Mouse (Mus musculus): ENCODE measurements around the gene Pgam5. TPM values are rescaled to one million over a fixed set of nuclear protein-coding genes. Genes with fewer than 3 reads are reported as not detected.

Gene Pgam5
- 51.4 and 54.7 TPM in 2 replicates for polyA plus RNA-seq (2015; fragmentation: Nextera tagmentation; extraction: Ambion mirVana)

DNA sequence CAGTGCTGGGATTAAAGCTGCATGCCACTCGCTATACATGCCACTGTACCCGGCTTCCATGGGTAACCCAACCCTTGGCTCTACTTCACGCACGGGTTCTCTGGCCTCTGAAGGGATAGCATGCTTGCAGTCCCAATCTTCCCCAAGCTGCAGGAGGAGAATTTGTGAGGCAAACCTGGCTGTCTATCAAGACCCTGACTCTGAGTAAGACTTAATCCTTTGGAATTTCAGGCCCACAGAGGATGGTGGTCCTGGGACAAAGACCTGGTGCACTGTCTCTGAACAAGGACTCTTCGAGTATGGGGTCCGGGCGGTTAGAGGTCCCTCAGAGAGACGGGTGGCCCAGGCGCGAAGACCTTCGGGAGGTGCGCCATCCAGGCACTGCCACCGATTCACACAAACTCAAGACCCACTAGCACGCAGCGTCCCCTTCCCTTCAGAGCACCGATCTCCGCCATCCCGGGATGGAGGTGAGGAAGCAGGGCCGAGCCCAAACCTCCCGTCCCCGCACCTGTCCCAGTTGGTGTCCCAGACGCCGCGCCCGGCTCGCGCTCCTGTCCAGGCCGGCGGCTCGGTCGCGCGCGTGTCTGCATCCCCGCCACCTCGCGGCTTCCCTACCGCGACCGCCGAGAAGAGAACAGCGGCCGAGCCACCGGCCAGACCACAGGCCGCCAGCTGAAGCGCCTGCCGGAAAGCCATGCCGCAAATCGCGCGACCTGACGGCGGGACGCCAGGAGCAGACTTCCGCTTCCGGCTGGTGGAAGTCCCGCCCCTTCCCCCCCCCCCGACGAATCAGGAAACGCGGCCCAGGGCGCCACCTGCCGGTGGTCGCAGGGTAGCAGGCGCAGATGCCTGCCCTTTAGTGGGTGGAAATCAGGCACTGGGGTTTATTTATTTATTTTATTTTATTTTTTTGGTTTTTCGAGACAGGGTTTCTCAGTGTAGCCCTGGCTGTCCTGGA is at the start of gene Pgam5:
TSS of gene Pgam5 (minus strand) at position 773 of the 961 bp plus-strand sequence.
- H3K27ac ChIP-seq (ENCODE audit: low read length), result peak within 1 kb of the TSS; percentile 45; the same call in 1 of the 2 replicates
- H3K4me3 ChIP-seq (ENCODE audit: low read length), result peak within 1 kb of the TSS; percentile 85
- peak within 1 kb of the TSS; percentile 87 for H3K9ac ChIP-seq (ENCODE audit: low read depth, low read length)
- H3K4me1 ChIP-seq (ENCODE audit: control insufficient read depth, insufficient read depth, low read length), result peaks cover 5% of the 10 kb centered on the region
- H3K9me3 ChIP-seq (ENCODE audit: control insufficient read depth, low read length), result no peaks in the 10 kb centered on the region
- H3K36me3 ChIP-seq (ENCODE audit: control insufficient read depth, insufficient read depth, low read length), result peaks cover 10% of the 10 kb centered on the region
- ATAC-seq, result peak; percentile 90
- peak within 1 kb of the TSS; percentile 83 for H3K4me2 ChIP-seq (ENCODE audit: low read depth, low read length)
- under 1% methylated on average over 65 of the region's 66 CpGs for WGBS
- H3K27me3 ChIP-seq (replicated peaks; ENCODE audit: control insufficient read depth, insufficient read depth, low read length), result no peaks in the 10 kb centered on the region

DNA sequence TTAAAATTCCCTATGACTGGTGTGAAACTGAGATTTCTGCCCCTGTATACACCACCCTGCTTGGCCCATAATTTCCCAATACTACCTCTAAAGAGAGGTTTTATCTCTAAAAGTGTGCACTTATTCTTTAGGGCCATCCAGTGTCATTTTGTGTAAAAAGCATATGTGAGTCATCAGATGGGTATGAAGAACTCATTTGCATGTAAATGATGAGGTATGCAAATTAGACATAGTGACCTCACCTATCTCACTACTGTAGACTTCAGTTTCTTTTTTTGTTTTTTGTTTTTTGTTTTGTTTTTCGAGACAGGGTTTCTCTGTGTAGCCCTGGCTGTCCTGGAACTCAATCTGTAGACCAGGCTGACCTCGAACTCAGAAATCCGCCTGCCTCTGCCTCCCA is 43.4 kb upstream of the Pgam5 start:
- no peaks in the 10 kb centered on the region for H3K9me3 ChIP-seq (ENCODE audit: control insufficient read depth, low read length)
- WGBS, result 95% methylated on average over 3 of the region's 3 CpGs

DNA sequence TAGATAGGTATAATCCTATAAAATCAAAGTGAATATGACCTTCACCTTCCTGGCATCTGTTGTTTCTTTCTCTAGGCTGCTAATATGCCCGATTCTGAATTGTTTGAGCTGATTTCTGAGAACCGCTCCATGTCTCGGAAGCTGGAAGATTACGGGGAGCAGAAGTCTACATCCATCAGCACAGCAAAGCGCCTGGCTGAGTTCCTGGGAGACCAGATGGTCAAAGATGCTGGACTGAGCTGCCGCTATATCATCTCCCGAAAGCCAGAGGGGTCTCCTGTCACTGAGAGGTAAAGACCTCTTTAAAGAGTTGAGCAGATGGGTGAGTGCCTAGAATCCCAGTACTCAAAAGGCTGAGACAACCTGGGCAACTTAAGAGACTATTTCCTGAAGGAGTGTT is 39.1 kb upstream of the Pgam5 start:
- no peaks in the 10 kb centered on the region for H3K9me3 ChIP-seq (ENCODE audit: control insufficient read depth, low read length)
- WGBS, result 91% methylated on average over 7 of the region's 7 CpGs
- H3K27me3 ChIP-seq (replicated peaks; ENCODE audit: control insufficient read depth, insufficient read depth, low read length), result no peaks in the 10 kb centered on the region
- no peak overlapping the region for H3K9ac ChIP-seq (ENCODE audit: low read depth, low read length)
- ATAC-seq, result no peak
- H3K27ac ChIP-seq (ENCODE audit: low read length), result no peak overlapping the region
- H3K4me2 ChIP-seq (ENCODE audit: low read depth, low read length), result no peak overlapping the region
- no peaks in the 10 kb centered on the region for H3K36me3 ChIP-seq (ENCODE audit: control insufficient read depth, insufficient read depth, low read length)
- H3K4me1 ChIP-seq (ENCODE audit: control insufficient read depth, insufficient read depth, low read length), result no peaks in the 10 kb centered on the region
- no peak overlapping the region for H3K4me3 ChIP-seq (ENCODE audit: low read length)

More for the DNA sequence above, 43.4 kb upstream of the Pgam5 start:
- H3K27ac ChIP-seq (ENCODE audit: low read length), result no peak overlapping the region
- no peak overlapping the region for H3K4me2 ChIP-seq (ENCODE audit: low read depth, low read length)
- no peaks in the 10 kb centered on the region for H3K36me3 ChIP-seq (ENCODE audit: control insufficient read depth, insufficient read depth, low read length)
- no peak overlapping the region for H3K4me3 ChIP-seq (ENCODE audit: low read length)
- ATAC-seq, result no peak
- no peaks in the 10 kb centered on the region for H3K27me3 ChIP-seq (replicated peaks; ENCODE audit: control insufficient read depth, insufficient read depth, low read length)
- no peaks in the 10 kb centered on the region for H3K4me1 ChIP-seq (ENCODE audit: control insufficient read depth, insufficient read depth, low read length)
- H3K9ac ChIP-seq (ENCODE audit: low read depth, low read length), result no peak overlapping the region

DNA sequence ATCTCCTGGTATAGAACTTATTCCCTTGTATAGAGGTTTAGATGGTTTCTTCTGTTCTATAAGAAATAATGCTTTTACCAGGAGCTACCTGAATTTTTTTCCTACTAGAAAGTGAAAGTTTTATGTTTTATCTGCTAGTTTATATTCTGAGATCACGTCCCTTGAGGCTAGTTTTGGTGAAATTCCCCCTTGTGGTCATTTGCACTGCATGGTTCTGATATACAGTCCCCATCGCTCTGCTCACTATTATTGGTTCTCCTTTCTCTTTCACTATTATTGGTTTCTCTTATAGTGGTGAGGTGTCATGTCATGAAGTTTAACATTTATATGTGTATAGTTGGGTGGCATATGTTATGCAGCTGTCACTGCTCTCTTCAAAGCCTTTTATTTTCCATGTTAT is 30.9 kb upstream of the Pgam5 start:
- Histone ChIP-seq H3K4me2 (ENCODE audit: low read depth, low read length) (no peak overlapping the region), H3K4me3 (ENCODE audit: low read length) (no peak overlapping the region), H3K27me3 (replicated peaks; ENCODE audit: control insufficient read depth, insufficient read depth, low read length) (no peaks in the 10 kb centered on the region), H3K9ac (ENCODE audit: low read depth, low read length) (no peak overlapping the region), H3K9me3 (ENCODE audit: control insufficient read depth, low read length) (no peaks in the 10 kb centered on the region), H3K27ac (ENCODE audit: low read length) (no peak overlapping the region), H3K4me1 (ENCODE audit: control insufficient read depth, insufficient read depth, low read length) (no peaks in the 10 kb centered on the region), H3K36me3 (ENCODE audit: control insufficient read depth, insufficient read depth, low read length) (peaks cover 6% of the 10 kb centered on the region)
- no peak for ATAC-seq
- 86% methylated on average over 2 of the region's 2 CpGs for WGBS

DNA sequence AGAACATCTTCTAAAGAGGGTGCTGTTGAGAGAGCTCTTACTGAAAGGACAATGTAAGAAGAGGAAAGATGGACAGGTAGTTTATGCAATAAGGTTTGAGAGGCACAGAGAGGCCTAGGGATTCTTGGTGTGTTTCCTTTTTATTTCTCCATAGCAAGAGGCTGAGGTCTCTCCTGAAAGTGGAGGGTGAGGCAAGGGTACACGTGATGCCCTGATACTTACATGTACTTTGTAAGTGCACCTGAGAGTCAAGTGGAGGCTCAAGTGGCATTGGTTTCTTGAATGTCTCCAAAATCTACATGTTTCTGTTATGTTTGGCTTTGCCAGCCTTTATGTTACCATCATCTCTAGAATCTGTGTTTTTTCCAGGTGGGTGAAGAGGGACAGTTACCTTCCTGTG is 26.9 kb upstream of the Pgam5 start:
- ATAC-seq, result no peak
- Histone ChIP-seq H3K9ac (ENCODE audit: low read depth, low read length) (no peak overlapping the region), H3K9me3 (ENCODE audit: control insufficient read depth, low read length) (no peaks in the 10 kb centered on the region), H3K36me3 (ENCODE audit: control insufficient read depth, insufficient read depth, low read length) (peaks cover 6% of the 10 kb centered on the region), H3K4me2 (ENCODE audit: low read depth, low read length) (no peak overlapping the region), H3K4me3 (ENCODE audit: low read length) (no peak overlapping the region), H3K27me3 (replicated peaks; ENCODE audit: control insufficient read depth, insufficient read depth, low read length) (no peaks in the 10 kb centered on the region), H3K27ac (ENCODE audit: low read length) (no peak overlapping the region), H3K4me1 (ENCODE audit: control insufficient read depth, insufficient read depth, low read length) (no peaks in the 10 kb centered on the region)
- 92% methylated on average over 1 of the region's 1 CpGs for WGBS

DNA sequence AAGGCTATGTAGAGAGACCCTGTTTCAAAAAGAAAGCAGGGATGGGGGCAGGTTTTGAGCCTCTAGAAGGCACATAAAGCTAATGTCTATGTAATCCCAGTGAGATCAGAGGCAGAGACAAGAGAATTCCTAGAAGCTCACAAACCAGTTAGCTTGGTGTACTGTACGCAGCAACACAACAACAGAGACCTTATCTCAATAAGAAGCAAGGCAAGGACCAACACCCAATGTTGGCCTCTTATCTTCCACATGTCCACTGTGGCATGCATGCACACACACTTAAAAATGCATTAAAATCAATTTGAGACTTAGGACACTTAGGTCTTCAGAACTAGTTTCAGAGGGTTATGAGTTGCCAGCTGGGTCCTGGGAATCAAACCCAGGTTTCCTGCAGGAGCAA is 21.9 kb upstream of the Pgam5 start:
- 100% methylated on average over 1 of the region's 1 CpGs for WGBS
- Histone ChIP-seq H3K4me1 (ENCODE audit: control insufficient read depth, insufficient read depth, low read length) (peaks cover 3% of the 10 kb centered on the region), H3K27ac (ENCODE audit: low read length) (no peak overlapping the region), H3K27me3 (replicated peaks; ENCODE audit: control insufficient read depth, insufficient read depth, low read length) (no peaks in the 10 kb centered on the region), H3K9me3 (ENCODE audit: control insufficient read depth, low read length) (no peaks in the 10 kb centered on the region), H3K36me3 (ENCODE audit: control insufficient read depth, insufficient read depth, low read length) (no peaks in the 10 kb centered on the region), H3K4me2 (ENCODE audit: low read depth, low read length) (no peak overlapping the region), H3K4me3 (ENCODE audit: low read length) (no peak overlapping the region), H3K9ac (ENCODE audit: low read depth, low read length) (no peak overlapping the region)
- ATAC-seq, result no peak

DNA sequence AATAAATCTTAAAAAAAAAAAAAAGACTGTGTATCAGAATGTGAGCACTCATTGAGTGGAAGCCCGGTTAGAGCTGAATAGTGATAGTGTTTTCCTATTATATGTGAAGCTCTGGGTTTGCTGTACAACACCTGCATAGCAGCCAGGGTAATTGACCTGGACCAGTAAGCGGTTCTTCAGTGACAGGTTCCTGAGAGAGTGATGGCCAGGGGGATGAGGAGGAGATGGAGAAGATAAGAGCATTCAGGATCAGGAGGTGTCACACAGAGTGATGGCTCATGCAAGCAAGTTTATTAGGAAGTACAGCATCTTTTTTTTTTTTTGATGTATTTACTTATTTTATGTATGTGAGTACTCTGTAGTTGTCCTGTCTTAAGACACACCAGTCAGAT is 17.4 kb upstream of the Pgam5 start:
- WGBS, result 64% methylated on average over 2 of the region's 2 CpGs
- Histone ChIP-seq H3K9me3 (ENCODE audit: control insufficient read depth, low read length) (no peaks in the 10 kb centered on the region), H3K4me1 (ENCODE audit: control insufficient read depth, insufficient read depth, low read length) (peaks cover 13% of the 10 kb centered on the region), H3K27ac (ENCODE audit: low read length) (no peak overlapping the region), H3K4me2 (ENCODE audit: low read depth, low read length) (peak overlapping the region; percentile 99), H3K36me3 (ENCODE audit: control insufficient read depth, insufficient read depth, low read length) (no peaks in the 10 kb centered on the region), H3K27me3 (replicated peaks; ENCODE audit: control insufficient read depth, insufficient read depth, low read length) (peaks cover 2% of the 10 kb centered on the region; the same call in 1 of the 2 replicates), H3K4me3 (ENCODE audit: low read length) (peak overlapping the region; percentile 83), H3K9ac (ENCODE audit: low read depth, low read length) (peak overlapping the region; percentile 91)
- ATAC-seq, result no peak

DNA sequence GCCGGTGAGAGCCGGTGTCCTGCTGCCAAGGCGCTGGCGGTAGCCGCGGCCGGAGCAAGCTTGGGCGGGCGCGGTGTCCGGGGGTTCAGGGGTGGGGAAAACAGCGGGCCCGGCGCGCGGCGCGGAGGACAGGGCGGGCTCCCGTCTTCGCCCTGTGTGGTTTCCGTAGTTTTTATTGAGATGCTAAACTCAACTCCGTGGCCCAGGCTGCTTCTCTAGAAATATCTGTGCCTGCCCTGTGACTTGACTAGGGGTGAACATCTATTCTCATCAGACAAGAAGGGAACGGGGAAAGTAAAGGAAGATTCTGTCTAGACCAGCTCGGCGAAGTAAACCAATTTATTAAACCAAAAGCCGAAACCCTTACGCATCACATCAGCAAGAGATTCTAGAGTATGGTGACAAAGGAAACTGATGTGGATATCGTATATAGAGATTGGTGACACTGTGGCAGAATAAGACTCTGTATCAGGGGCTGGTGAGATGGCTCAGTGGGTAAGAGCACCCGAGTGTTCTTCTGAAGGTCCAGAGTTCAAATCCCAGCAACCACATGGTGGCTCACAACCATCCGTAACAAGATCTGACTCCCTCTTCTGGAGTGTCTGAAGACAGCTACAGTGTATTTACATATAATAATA is 16.9 kb upstream of the Pgam5 start:
- WGBS, result 1% methylated on average over 28 of the region's 31 CpGs
- peak overlapping the region; percentile 91 for H3K9ac ChIP-seq (ENCODE audit: low read depth, low read length)
- peaks cover 13% of the 10 kb centered on the region for H3K4me1 ChIP-seq (ENCODE audit: control insufficient read depth, insufficient read depth, low read length)
- H3K4me3 ChIP-seq (ENCODE audit: low read length), result peak overlapping the region; percentile 83
- peaks cover 2% of the 10 kb centered on the region; the same call in 1 of the 2 replicates for H3K27me3 ChIP-seq (replicated peaks; ENCODE audit: control insufficient read depth, insufficient read depth, low read length)
- peak; percentile 83 for ATAC-seq
- no peak overlapping the region; the same call in 1 of the 2 replicates for H3K27ac ChIP-seq (ENCODE audit: low read length)
- peak overlapping the region; percentile 99 for H3K4me2 ChIP-seq (ENCODE audit: low read depth, low read length)
- H3K9me3 ChIP-seq (ENCODE audit: control insufficient read depth, low read length), result no peaks in the 10 kb centered on the region
- H3K36me3 ChIP-seq (ENCODE audit: control insufficient read depth, insufficient read depth, low read length), result no peaks in the 10 kb centered on the region

DNA sequence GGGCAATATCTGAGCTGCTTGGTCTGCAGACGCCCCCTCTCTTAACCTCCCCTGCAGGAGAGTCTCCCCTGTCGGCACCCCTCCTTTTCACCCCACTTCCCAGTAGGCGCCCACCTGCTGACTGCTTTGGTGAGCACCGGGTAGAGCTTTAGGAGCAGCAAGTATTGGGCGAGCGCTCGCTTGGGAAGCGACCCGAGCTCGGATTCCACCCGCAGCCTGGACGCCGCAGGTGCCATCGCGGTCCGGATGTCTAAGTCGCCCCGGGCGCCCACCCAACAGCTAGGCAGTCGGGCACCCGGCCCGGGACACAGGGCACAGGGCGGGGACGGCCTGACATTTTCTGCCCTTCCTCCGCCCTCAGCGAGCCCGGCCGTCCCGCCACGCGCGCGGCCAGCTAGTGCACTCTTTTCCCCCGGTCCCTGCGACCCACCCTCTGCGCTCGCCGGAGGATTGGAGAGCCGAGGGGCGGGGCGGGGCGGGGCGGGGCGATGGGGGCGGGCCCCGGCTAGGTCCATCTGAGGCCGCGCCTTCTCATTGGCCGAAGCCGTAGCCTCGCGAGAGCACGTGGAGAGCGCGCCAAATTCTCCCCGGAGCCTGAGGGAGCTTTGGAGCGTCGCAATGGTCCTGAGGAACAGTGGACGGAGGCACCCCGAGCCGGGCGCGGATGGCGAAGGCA is 16.2 kb upstream of the Pgam5 start, which contains the start of the genes Pxmp2 and Pole:
TSS of gene Pxmp2 (minus strand) at position 417 of the 676 bp plus-strand sequence.
TSS of gene Pole (plus strand) at position 537 of the 676 bp plus-strand sequence.
- H3K9ac ChIP-seq (ENCODE audit: low read depth, low read length), result peak within 1 kb of the TSS; percentile 91
- H3K27me3 ChIP-seq (replicated peaks; ENCODE audit: control insufficient read depth, insufficient read depth, low read length), result peaks cover 2% of the 10 kb centered on the region; the same call in 1 of the 2 replicates
- no peaks in the 10 kb centered on the region for H3K36me3 ChIP-seq (ENCODE audit: control insufficient read depth, insufficient read depth, low read length)
- H3K27ac ChIP-seq (ENCODE audit: low read length), result peak within 1 kb of the TSS; percentile 37; the same call in 1 of the 2 replicates
- ATAC-seq, result peak; percentile 99
- H3K4me3 ChIP-seq (ENCODE audit: low read length), result peak within 1 kb of the TSS; percentile 83
- WGBS, result under 1% methylated on average over 56 of the region's 64 CpGs
- peaks cover 13% of the 10 kb centered on the region for H3K4me1 ChIP-seq (ENCODE audit: control insufficient read depth, insufficient read depth, low read length)
- peak within 1 kb of the TSS; percentile 99 for H3K4me2 ChIP-seq (ENCODE audit: low read depth, low read length)
- no peaks in the 10 kb centered on the region for H3K9me3 ChIP-seq (ENCODE audit: control insufficient read depth, low read length)

Data from intestine, embryonic 16.5 days (tissue).